Mouse (Mus musculus): ENCODE results near the gene Prkce. TPM values are rescaled to one million over a fixed set of nuclear protein-coding genes. Genes with fewer than 3 reads are reported as not detected.

The Prkce gene
- total RNA-seq, 1 experiment, result 1.7 TPM

GRCm38 (mm10) chr17:86162672-86163071, 4.9 kb upstream of the Prkce start:
- no peak for DNase-seq (ENCODE audit: low read depth, low spot score)
- in situ Hi-C loops (cut with MboI; ENCODE audit: low sequenced_read_pairs in 2 of 2, unreplicated experiment in 2 of 2), result loop anchor here (10.0 to 25.0 kb wide), 2 partner anchors 292 to 300 kb away; no protein-coding TSS in a partner anchor
- no peak overlapping the region for H3K27ac ChIP-seq (ENCODE audit: insufficient read depth, low read depth, low read length, poor library complexity, severe bottlenecking)

GRCm38 (mm10) chr17:86164416-86164815, 3.2 kb upstream of the Prkce start:
- no peaks in the 10 kb centered on the region for H3K36me3 ChIP-seq (ENCODE audit: control insufficient read depth, insufficient read depth, low read length, poor library complexity, severe bottlenecking)
- no peaks in the 10 kb centered on the region for H3K9me3 ChIP-seq (ENCODE audit: control insufficient read depth, insufficient read depth, low read depth, low read length)
- DNase-seq (ENCODE audit: low read depth, low spot score), result no peak
- H3K4me1 ChIP-seq (ENCODE audit: control insufficient read depth in 2 of 2, insufficient read depth in 2 of 2, low read length in 2 of 2, poor library complexity in 1 of 2), result peaks cover 6 to 18% of the 10 kb centered on the region in 2 experiments
- no peak overlapping the region for H3K9ac ChIP-seq (ENCODE audit: insufficient read depth, low read depth, low read length, poor library complexity, severe bottlenecking)
- H3K4me3 ChIP-seq (ENCODE audit: insufficient read depth in 1 of 2, low read depth in 1 of 2, low read length in 2 of 2, poor library complexity in 1 of 2, severe bottlenecking in 1 of 2), result no peak overlapping the region
- TF ChIP-seq MAFK (IDR thresholded peaks at IDR 0.05; ENCODE audit: insufficient read depth, low read depth, low read length), result no peak
- no peak for TF ChIP-seq ZC3H11A (IDR thresholded peaks at IDR 0.05; ENCODE audit: borderline replicate concordance, low read depth, low read length)
- TF ChIP-seq HCFC1 (IDR thresholded peaks at IDR 0.05; ENCODE audit: borderline replicate concordance, insufficient read depth, low read length), result no peak
- TF ChIP-seq ZNF384 (IDR thresholded peaks at IDR 0.05; ENCODE audit: low read depth, low read length), result no peak
- TF ChIP-seq CHD2 (IDR thresholded peaks at IDR 0.05; ENCODE audit: low read depth, low read length), result no peak
- in situ Hi-C loops (cut with MboI; ENCODE audit: low sequenced_read_pairs in 2 of 2, unreplicated experiment in 2 of 2), result loop anchor here (10.0 to 25.0 kb wide), 2 partner anchors 290 to 298 kb away; no protein-coding TSS in a partner anchor
- H3K27ac ChIP-seq (ENCODE audit: insufficient read depth, low read depth, low read length, poor library complexity, severe bottlenecking), result no peak overlapping the region

More at GRCm38 (mm10) chr17:86162672-86163071, 4.9 kb upstream of the Prkce start:
- no peaks in the 10 kb centered on the region for H3K9me3 ChIP-seq (ENCODE audit: control insufficient read depth, insufficient read depth, low read depth, low read length)
- no peak for TF ChIP-seq MAFK (IDR thresholded peaks at IDR 0.05; ENCODE audit: insufficient read depth, low read depth, low read length)
- TF ChIP-seq CHD2 (IDR thresholded peaks at IDR 0.05; ENCODE audit: low read depth, low read length), result no peak
- no peak for TF ChIP-seq HCFC1 (IDR thresholded peaks at IDR 0.05; ENCODE audit: borderline replicate concordance, insufficient read depth, low read length)
- TF ChIP-seq ZNF384 (IDR thresholded peaks at IDR 0.05; ENCODE audit: low read depth, low read length), result no peak
- TF ChIP-seq ZC3H11A (IDR thresholded peaks at IDR 0.05; ENCODE audit: borderline replicate concordance, low read depth, low read length), result no peak
- H3K4me3 ChIP-seq (ENCODE audit: insufficient read depth in 1 of 2, low read depth in 1 of 2, low read length in 2 of 2, poor library complexity in 1 of 2, severe bottlenecking in 1 of 2), result no peak overlapping the region
- H3K36me3 ChIP-seq (ENCODE audit: control insufficient read depth, insufficient read depth, low read length, poor library complexity, severe bottlenecking), result no peaks in the 10 kb centered on the region
- H3K4me1 ChIP-seq (ENCODE audit: control insufficient read depth in 2 of 2, insufficient read depth in 2 of 2, low read length in 2 of 2, poor library complexity in 1 of 2), result peaks cover 8 to 16% of the 10 kb centered on the region in 2 experiments
- no peak overlapping the region for H3K9ac ChIP-seq (ENCODE audit: insufficient read depth, low read depth, low read length, poor library complexity, severe bottlenecking)

GRCm38 (mm10) chr17:86166051-86166566, 1.5 kb upstream of the Prkce start:
- DNase-seq (ENCODE audit: low read depth, low spot score), result no peak
- in situ Hi-C loops (cut with MboI; ENCODE audit: low sequenced_read_pairs in 2 of 2, unreplicated experiment in 2 of 2), result loop anchor here (10.0 to 25.0 kb wide), 2 partner anchors 289 to 296 kb away; no protein-coding TSS in a partner anchor
- H3K4me1 ChIP-seq (ENCODE audit: control insufficient read depth in 2 of 2, insufficient read depth in 2 of 2, low read length in 2 of 2, poor library complexity in 1 of 2), result peaks cover 6 to 12% of the 10 kb centered on the region in 2 experiments
- H3K9me3 ChIP-seq (ENCODE audit: control insufficient read depth, insufficient read depth, low read depth, low read length), result no peaks in the 10 kb centered on the region
- peak overlapping the region; percentile 90 to 95 for H3K4me3 ChIP-seq (ENCODE audit: insufficient read depth in 1 of 2, low read depth in 1 of 2, low read length in 2 of 2, poor library complexity in 1 of 2, severe bottlenecking in 1 of 2)
- no peak overlapping the region for H3K27ac ChIP-seq (ENCODE audit: insufficient read depth, low read depth, low read length, poor library complexity, severe bottlenecking)
- H3K36me3 ChIP-seq (ENCODE audit: control insufficient read depth, insufficient read depth, low read length, poor library complexity, severe bottlenecking), result no peaks in the 10 kb centered on the region
- TF ChIP-seq HCFC1 (IDR thresholded peaks at IDR 0.05; ENCODE audit: borderline replicate concordance, insufficient read depth, low read length), result no peak
- no peak for TF ChIP-seq ZC3H11A (IDR thresholded peaks at IDR 0.05; ENCODE audit: borderline replicate concordance, low read depth, low read length)
- no peak for TF ChIP-seq CHD2 (IDR thresholded peaks at IDR 0.05; ENCODE audit: low read depth, low read length)
- no peak for TF ChIP-seq ZNF384 (IDR thresholded peaks at IDR 0.05; ENCODE audit: low read depth, low read length)
- TF ChIP-seq MAFK (IDR thresholded peaks at IDR 0.05; ENCODE audit: insufficient read depth, low read depth, low read length), result no peak
- peak overlapping the region; percentile 83 for H3K9ac ChIP-seq (ENCODE audit: insufficient read depth, low read depth, low read length, poor library complexity, severe bottlenecking)

GRCm38 (mm10) chr17:86166567-86167319, 842 bp upstream of the Prkce start:
- Histone ChIP-seq H3K9ac (ENCODE audit: insufficient read depth, low read depth, low read length, poor library complexity, severe bottlenecking) (peak overlapping the region; percentile 83), H3K4me1 (ENCODE audit: control insufficient read depth in 2 of 2, insufficient read depth in 2 of 2, low read length in 2 of 2, poor library complexity in 1 of 2) (peaks cover under 1 to 9% of the 10 kb centered on the region in 2 experiments), H3K36me3 (ENCODE audit: control insufficient read depth, insufficient read depth, low read length, poor library complexity, severe bottlenecking) (no peaks in the 10 kb centered on the region), H3K9me3 (ENCODE audit: control insufficient read depth, insufficient read depth, low read depth, low read length) (no peaks in the 10 kb centered on the region), H3K27ac (ENCODE audit: insufficient read depth, low read depth, low read length, poor library complexity, severe bottlenecking) (no peak overlapping the region; the same call in 1 of the 2 replicates), H3K4me3 (ENCODE audit: insufficient read depth in 1 of 2, low read depth in 1 of 2, low read length in 2 of 2, poor library complexity in 1 of 2, severe bottlenecking in 1 of 2) (peak overlapping the region; percentile 90 to 95)
- TF ChIP-seq CHD2 (IDR thresholded peaks at IDR 0.05; ENCODE audit: low read depth, low read length) (no peak), ZC3H11A (IDR thresholded peaks at IDR 0.05; ENCODE audit: borderline replicate concordance, low read depth, low read length) (no peak), HCFC1 (IDR thresholded peaks at IDR 0.05; ENCODE audit: borderline replicate concordance, insufficient read depth, low read length) (no peak)
- no peak for DNase-seq (ENCODE audit: low read depth, low spot score)
- in situ Hi-C loops (cut with MboI; ENCODE audit: low sequenced_read_pairs in 2 of 2, unreplicated experiment in 2 of 2), result loop anchor here (10.0 to 25.0 kb wide), 2 partner anchors 288 to 296 kb away; no protein-coding TSS in a partner anchor
